Mouse (Mus musculus): ENCODE data around the gene Gm10322.

Gene Gm10322

GRCm38 (mm10) chr10:59646821-59647378 lies 31.0 kb downstream of the Gm10322 start:
- in situ Hi-C loops (cut with MboI, MseI), result no loop called here

DNA sequence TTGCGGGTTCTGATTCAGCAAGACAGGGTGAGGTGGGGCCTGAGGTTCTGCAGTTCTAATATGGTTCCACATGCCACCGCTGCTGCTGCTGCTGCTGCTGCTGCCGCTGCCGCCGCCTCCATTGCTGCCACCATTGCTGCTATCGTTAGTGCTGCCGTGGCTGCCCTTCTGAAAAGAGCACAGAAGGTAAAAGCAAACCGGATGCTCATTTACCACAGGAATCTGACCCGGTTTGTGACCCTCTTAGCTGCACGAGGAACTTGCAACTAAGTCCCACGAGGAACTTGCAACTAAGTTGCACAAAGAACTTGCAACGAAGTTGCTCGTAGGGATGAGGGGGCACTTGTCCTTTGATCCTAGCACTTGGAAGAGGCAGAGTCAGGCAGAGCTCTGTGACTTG lies 40.9 kb downstream of the Gm10322 start:
- in situ Hi-C loops (cut with MboI, MseI), result no loop called here

- in situ Hi-C loops (cut with MboI, MseI), result no loop called here
These were observed 48.9 kb downstream of the Gm10322 start for GRCm38 (mm10) chr10:59664765-59665164.

DNA sequence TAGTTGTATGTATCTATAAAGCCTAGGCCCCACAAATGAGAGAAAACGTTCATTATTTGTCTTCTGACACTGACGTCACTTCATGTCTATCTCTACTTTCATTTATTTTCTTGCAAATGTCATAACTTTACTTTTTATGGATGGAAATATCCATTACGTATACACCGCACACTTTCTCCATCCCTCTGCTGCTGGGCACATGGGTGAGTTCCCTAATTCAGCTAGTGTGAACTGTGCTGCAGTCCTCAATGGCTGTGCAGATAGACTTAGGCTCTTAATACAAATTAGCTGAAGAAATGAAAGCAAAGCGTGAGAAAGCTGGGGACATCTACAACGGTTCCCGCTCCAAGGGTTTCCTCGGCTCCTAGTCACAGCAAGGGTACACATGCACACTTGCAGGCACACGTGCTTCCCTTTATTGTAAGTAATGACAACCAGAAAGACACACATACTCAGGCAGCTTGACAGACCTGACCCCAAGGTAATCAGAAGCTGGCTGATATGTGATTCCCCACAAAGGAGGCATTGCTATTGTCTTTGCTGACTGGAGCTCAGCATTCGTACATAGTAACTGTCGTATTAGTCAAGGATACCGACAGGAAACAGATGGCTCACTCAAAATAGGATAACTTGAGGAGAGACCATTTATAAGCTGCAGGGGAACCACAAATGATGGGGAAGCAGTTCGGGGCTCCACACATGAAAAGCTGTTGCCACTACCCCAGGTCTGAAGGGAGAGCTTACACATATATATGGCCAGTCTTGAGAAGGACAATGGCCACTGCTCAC lies 49.8 kb downstream of the Gm10322 start:
- in situ Hi-C loops (cut with MboI, MseI), result no loop called here
